Mouse (Mus musculus): ENCODE measurements around the gene Mlec.

Mlec gene

DNA sequence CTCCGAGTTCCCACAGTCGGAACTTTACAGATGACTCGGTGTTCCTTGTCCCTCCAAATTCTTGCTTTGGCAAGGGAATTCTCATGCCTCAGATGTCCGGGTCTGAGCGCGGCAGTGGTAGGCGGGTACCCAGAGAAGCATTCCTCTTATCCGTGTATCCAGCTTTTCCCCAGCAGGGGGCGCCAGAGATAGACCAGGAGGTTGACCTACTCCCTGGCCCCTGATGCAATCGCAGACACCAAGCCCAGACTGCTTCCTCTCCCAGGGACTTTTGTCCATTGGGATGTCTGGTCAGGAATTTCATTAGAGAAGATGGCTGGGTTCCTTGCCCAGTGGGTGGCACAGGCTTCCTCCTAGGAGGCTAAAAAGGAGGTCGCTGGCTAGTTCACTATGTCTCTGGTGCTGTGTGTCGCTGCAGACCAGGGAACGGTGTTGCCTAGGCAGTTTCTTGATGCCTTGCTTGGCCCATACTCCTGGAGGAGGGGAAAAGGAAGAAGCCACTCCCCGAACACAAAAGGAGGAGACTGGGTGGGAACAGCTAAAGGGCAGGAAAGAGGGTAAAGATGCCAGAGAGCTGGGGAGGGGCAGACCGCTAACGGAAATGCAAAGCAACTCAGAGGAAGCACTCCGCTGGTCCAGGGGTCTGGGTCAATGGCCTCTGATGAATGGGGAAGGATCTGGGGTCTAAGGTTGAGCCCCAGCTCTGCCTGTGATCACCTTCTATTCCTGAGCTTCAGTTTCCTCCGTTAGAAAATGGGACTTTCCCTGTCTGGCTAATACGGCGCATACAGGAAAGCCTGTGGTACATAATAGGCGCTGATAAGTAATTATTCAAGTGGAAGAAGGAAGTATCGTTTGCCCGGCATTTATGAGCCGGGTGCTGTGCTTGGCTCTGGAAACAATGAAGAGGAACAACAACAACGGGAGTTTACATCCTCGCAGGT, 29.5 kb upstream of the Mlec start:
- peak; percentile 88; the same call in 1 of the 2 replicates for TF ChIP-seq GATA4 (IDR thresholded peaks at IDR 0.05; ENCODE audit: insufficient replicate concordance, low read length)

DNA sequence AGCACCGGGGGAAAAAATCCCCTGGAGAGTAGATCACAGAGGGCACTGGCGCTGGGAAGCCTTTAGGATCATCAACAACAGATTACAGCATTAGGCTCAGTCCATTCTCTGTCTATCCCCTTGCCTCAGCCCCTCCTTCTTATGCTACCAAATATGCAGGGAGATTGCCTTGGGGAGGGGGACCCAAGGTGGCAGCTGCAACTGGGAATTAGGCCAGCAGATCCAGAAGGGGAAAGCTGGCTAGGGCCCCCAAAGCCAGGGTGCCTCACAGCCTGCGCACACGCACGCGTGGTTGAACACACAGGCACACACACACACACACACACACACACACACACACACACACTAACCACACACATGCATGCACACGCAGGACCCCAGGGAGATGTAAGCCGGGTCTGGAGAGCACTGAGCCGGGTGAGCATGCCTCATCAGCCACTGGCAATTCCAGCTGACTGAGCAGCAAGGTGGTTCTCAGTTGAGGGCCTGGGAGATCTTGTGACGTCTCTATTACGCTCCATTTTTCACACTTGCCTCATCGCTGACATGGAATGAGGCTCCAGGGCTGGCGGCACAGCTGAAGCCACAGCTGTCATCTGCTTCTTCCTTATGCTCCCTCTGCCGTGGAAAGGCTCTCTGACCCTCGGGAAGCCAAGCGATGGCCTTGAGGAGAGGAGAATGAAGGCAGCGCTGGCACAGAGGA, 28.5 kb upstream of the Mlec start:
- no peak for TF ChIP-seq GATA4 (IDR thresholded peaks at IDR 0.05; ENCODE audit: insufficient replicate concordance, low read length)

DNA sequence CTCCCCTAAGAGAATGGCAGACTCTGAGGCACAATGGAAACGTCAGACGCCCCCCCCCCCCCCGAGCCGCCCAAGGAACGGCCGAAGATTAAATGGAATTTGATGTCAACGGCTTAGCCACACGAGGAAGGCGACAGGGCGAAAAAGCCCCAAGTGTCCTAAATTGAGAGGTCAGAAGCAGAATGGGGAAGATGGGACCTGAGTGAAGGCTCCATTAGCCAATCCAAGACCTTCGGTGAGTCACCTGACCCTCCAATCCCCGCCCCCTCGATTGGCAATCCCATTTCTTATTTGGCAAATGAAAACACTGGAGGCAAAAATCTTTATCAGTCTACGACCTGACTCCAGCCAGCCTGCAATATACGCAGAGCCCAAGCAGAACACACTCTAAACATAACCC, 26.7 kb upstream of the Mlec start:
- no peak for TF ChIP-seq GATA4 (IDR thresholded peaks at IDR 0.05; ENCODE audit: insufficient replicate concordance, low read length)

DNA sequence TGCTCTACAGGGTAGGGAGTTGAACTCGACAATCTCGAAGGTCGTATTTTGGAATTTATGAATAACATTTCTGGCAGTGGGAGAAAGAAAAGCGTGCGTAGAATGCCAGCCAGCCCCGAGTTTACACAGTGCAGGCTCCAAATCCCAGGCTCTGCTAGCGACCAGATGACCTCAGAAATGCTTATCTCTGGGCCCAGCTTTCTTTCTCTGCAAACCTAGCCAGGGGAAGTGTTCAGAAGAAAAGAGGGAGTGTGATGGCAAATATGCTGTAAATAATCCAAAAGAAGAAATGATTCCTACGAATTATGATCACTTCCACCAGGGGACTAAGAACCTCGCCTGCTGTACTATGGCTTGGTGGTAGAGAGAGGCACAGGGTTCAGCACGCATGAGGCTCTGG, 25.5 kb upstream of the Mlec start:
- TF ChIP-seq GATA4 (IDR thresholded peaks at IDR 0.05; ENCODE audit: insufficient replicate concordance, low read length), result no peak

DNA sequence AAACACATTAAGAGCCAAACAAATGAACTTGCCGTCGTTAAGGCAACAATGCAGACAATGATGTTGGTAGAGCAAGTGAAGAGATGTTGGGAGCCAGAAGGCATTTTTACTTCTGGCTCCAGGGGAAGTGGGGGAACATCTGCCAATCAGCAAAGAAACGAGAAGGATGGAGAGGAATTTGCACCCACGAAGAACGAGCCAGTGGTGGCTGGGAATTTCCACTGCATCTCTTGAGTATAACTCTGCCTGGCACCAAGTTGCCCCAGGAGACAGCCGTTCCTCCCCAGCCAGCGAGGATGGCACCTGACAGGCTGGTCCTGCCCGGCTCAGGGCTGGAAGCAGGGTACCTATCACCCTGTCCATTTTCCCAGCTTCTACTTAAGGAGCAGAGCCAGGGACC, 24.9 kb upstream of the Mlec start:
- no peak for TF ChIP-seq GATA4 (IDR thresholded peaks at IDR 0.05; ENCODE audit: insufficient replicate concordance, low read length)

DNA sequence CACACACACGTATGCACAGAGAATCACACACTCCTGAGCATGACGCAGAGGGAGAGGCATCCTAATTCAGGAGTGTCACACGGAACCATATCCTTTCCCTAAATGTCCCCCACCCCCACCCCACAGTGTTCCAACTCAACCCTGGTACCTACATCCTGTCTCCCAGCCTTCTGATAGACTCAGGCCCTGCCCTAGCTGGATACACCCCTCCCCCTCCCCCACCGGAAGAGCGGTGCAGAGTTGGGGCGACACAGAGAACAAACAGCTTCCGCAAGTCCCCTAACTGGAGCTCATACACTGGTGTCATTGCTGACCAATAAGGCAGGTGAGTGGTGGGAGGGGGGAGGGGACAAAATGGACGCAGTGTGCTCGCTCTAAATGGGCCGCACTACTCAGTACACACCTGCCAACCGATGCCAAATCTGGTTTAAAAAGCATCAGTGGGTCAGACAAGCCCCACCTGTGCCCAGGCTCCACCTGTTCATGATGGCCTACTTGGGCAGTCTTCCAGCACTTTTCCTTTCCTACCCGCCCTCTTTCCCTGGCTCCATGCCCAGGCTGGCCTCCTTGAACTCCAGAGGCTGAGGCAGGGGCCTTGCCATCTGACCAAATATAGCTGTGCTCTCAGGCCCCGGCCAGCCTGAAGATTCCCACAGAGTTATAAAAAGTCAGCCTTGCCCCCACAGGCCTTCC, 23.4 kb upstream of the Mlec start:
- no peak for TF ChIP-seq GATA4 (IDR thresholded peaks at IDR 0.05; ENCODE audit: insufficient replicate concordance, low read length)

DNA sequence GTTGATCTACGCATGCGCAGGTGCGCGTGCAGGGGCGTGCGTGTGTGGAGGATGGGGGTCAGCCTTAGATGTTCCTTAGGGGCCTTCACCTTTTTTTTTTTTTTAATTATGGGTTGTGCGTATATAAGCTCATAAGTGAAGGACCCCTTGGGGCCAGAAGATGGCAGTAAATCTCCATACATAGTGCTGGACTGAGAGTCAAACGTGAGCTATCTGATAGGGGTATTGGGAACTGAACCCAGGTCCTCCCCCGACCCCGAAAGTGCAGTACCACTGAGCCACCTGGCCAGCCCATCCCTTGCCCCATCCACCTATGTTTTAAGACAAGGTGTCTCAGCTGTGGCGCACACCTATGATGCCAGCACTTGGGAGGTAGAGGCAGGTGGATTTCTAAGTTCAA, 21.6 kb upstream of the Mlec start:
- TF ChIP-seq GATA4 (IDR thresholded peaks at IDR 0.05; ENCODE audit: insufficient replicate concordance, low read length), result no peak

DNA sequence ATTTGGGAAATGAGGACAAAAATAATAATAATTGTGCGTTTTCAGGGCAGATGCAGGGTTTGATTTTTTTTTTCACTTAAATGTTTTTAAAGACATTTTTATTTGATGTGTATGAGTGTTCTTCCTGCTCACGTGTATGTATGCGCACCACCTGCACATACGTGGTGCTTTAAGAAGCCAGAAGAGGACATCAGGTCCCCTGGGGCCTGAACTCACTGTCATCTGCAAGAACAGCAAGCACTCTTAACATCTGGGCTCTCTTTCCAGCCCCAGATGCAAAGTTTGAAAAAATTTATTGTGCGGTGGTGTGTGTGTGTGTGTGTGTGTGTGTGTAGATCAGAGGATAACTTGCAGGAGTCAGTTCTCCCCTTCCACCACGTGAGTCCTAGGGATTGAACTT, 19.9 kb upstream of the Mlec start:
- TF ChIP-seq GATA4 (IDR thresholded peaks at IDR 0.05; ENCODE audit: insufficient replicate concordance, low read length), result no peak

DNA sequence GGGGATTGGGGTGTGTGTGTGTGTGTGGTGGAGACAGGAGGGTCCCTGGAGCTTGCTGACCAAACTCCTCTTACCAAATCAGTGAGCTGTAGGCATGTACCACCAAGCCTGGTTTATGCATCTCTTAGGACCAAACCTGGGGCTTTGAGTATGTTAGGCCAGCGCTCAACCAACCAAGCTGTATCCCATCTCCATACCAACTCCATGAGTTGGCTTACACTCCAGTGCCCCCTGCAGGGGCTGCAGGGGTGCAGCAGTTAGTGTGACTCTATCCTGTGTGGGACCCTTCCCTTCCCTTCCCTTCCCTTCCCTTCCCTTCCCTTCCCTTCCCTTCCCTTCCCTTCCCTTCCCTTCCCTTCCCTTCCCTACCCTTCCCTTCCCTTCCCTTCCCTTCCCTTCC, 16.6 kb upstream of the Mlec start:
- TF ChIP-seq GATA4 (IDR thresholded peaks at IDR 0.05; ENCODE audit: insufficient replicate concordance, low read length), result no peak

DNA sequence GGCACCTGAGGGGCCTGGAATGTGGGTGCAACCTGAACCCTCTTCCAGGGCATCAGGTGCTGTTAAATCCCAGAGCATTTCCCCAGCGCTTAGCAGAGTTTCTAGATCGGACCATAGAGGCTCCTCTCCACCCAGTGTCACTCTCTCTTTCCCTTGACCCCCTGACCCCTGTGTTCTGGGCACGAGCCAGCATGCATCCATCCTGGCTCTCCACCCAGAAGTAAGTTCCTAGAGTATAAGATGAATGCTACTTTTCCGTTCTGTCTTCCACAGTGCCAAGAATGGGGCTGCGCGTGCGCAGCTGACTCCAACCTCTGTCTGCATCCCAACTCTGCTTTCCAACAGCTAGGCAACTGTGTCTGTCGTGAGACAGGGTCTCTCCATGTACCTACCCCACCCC, 12.2 kb upstream of the Mlec start:
- no peak for TF ChIP-seq GATA4 (IDR thresholded peaks at IDR 0.05; ENCODE audit: insufficient replicate concordance, low read length)

DNA sequence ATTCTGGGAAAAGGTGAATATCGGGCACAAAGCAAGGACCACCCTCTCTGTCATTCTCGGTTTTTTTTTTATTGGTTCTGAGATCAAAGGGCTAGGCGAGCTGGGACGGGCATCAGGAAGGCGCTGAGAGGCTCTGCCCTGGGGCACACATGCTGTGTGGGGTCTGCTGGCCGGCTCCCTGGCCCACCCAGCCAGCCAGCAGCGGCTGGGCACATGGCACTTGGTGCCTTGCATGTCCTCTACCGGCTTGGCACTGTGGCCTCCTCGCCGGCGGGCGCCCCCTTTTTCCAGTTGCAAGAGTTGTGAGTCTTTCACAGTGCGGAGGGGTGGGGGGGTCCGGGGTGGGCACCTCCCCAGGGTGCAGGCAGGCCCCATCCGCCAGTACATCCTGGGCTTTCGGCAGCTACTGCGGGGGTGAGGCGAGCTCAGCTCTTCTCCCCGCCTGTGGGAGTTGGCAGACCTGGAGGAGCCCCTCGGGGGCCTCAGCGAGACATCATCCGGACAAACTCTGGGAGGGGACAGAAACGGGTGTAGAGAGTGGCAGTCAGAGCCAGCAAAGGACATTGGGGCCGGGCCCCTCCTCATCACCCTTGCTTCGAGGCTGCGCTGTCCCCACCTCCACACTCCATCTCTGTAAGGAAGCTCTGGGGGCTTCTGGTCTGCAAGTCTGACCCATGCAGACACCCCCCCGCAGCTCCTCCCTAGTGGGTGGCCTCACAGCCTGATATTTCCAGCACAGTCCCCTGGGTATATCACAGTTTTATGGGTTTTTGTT, 10.8 kb upstream of the Mlec start:
- no peak for TF ChIP-seq GATA4 (IDR thresholded peaks at IDR 0.05; ENCODE audit: insufficient replicate concordance, low read length)

DNA sequence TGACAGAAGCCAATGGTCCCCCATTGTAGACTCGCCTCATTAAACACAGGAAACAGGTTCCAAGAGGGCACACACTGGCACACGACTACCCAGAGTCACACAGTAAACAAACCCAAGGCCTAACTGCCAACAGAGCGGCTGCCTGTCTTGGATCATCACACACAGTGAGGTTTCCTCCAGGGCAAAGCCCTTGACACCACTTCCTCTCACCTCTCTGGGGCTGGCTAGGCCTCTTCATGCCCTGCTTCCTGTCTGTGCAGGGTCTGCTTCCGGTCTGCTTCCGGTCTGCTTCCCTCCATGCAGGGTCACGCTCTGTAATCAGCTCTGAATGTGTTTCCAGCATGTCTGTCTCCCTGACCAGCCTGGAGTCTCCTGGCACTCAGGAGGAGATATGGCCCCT, 9.4 kb upstream of the Mlec start:
- TF ChIP-seq GATA4 (IDR thresholded peaks at IDR 0.05; ENCODE audit: insufficient replicate concordance, low read length), result no peak

DNA sequence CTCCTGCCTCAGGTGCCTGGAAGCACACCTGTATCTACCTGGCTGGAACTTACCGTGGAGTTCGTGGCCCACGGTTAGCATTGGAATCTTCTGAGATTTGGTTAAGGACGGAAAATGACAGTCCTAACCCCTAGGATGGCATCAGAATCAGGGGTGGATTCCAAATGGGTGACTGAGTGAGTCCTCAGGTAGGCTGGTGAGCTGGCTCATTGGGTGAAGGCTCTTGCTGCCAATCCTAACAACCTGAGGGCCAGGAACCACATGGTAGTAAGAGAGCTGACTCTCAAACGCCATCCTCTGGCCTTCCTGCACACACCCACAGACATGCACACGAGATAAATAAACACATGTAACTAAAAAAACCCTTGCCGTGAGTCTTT, 8.8 kb upstream of the Mlec start:
- no peak for TF ChIP-seq GATA4 (IDR thresholded peaks at IDR 0.05; ENCODE audit: insufficient replicate concordance, low read length)

DNA sequence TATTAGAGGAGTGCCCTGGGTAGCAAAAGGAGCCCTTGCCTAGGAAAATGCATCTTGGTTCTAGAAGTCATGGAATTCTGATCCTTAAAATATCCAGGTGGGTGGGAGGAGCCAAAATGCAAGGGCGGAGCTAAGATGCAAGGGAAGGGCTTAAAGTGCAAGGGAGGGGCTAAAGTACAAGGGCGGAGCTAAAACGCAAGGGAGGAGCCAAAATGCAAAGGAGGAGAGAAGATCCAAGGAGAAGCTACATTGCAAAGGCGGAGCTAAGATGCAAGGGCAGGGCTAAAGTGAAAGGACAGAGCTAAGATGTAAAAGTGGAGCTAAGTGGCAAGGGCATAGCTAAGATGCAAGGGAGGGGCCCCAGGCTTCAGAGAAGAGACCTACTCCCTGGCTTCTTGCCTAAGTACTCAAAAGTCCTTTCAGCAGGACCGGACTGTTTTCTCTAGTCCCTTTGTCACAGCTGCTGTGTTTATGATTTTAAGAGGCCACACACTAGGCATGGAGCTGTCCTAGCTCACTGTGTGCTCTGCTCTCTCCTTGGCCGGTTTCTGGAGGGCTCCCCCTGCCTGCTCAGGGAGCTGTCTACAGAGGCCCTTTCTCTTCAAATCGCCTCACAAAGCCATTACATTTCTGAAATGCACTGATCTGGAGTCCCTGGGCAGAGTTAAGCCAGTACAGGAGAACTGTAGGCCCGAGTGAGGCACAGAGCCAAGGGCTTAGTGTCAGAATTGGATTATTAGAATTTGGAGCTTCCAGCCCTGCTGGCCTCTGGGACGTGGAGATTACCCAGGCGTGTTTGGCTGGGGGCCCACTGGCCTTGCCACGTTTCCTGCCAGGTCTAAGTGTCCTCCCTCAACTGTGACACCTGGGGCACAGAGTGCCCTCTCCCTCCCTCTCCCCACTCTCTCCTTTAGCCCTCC, 8.2 kb upstream of the Mlec start:
- TF ChIP-seq GATA4 (IDR thresholded peaks at IDR 0.05; ENCODE audit: insufficient replicate concordance, low read length), result no peak

Data from liver, adult (tissue).